Mouse (Mus musculus): Measurements from ENCODE around the gene B4galt7. TPM values are rescaled to one million over a fixed set of nuclear protein-coding genes. Genes with fewer than 3 reads are reported as not detected.

B4galt7 gene
- total and polyA plus RNA-seq, 3 experiments: 15.0 to 19.9 TPM; not detected in 1

DNA sequence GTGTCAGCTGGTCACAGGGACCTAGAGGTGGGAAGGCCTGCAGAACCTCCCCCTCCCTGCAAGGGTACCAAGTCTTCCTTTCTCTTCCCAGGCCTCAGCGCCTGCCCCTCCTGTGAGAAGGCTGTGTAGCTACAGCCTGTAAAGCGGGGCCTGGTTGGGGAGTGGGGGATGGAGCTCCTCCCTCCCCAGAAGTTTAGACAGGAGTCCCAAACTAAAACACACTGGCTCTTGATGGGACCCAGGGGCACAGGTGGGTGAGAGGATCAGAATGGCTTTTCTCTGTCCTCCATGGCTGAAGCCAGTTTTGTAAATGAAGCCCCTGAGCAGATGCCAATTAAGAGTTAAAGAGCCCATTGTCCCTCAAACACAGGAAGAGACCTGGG, 7.9 kb downstream of the B4galt7 start:
- no peak for DNase-seq (ENCODE audit: low read depth, low spot score)
- H3K9ac ChIP-seq (ENCODE audit: control insufficient read depth, low read depth, low read length, poor library complexity, severe bottlenecking): no peak overlapping the region
- no peaks in the 10 kb centered on the region for H3K9me3 ChIP-seq (replicated peaks; ENCODE audit: insufficient read depth, low read length)
- H3K36me3 ChIP-seq (ENCODE audit: control insufficient read depth in 1 of 2, insufficient read depth in 2 of 2, low read length in 2 of 2): no peaks in the 10 kb centered on the region; a peak in 1 of 4 replicates
- H3K4me1 ChIP-seq (ENCODE audit: control insufficient read depth in 1 of 2, insufficient read depth in 2 of 2, low read length in 2 of 2): peaks cover 0 to 4% of the 10 kb centered on the region in 2 experiments; a peak in 2 of 4 replicates
- TF ChIP-seq CTCF (IDR thresholded peaks at IDR 0.05 in 2 of 3, conservative IDR thresholded peaks at IDR 0.05 in 1 of 3; ENCODE audit: control insufficient read depth in 1 of 3, insufficient read depth in 1 of 3, low read depth in 2 of 3, low read length in 3 of 3, poor library complexity in 1 of 3, severe bottlenecking in 1 of 3) (no peak), GABPA (IDR thresholded peaks at IDR 0.05; ENCODE audit: low read depth, low read length) (no peak), TCF12 (IDR thresholded peaks at IDR 0.05; ENCODE audit: low read depth, low read length) (no peak), POLR2A (IDR thresholded peaks at IDR 0.05; ENCODE audit: control insufficient read depth in 1 of 2, insufficient read depth in 1 of 2, low read depth in 1 of 2, low read length in 2 of 2, poor library complexity in 1 of 2) (no peak), KAT2A (conservative IDR thresholded peaks at IDR 0.05; ENCODE audit: low read depth, low read length) (no peak), ZKSCAN1 (IDR thresholded peaks at IDR 0.05; ENCODE audit: low read depth, low read length) (no peak), RCOR1 (IDR thresholded peaks at IDR 0.05; ENCODE audit: low read depth, low read length) (no peak), ETS1 (IDR thresholded peaks at IDR 0.05; ENCODE audit: low read depth, low read length) (no peak), TBP (IDR thresholded peaks at IDR 0.05; ENCODE audit: low read depth, low read length) (no peak), EP300 (IDR thresholded peaks at IDR 0.05; ENCODE audit: low read depth in 1 of 2, low read length in 2 of 2) (no peak), NRF1 (IDR thresholded peaks at IDR 0.05; ENCODE audit: insufficient read depth, low read depth, low read length, poor library complexity, severe bottlenecking) (no peak), CHD1 (IDR thresholded peaks at IDR 0.05; ENCODE audit: low read depth, low read length) (no peak), CHD2 (IDR thresholded peaks at IDR 0.05; ENCODE audit: low read length) (no peak), POLR2AphosphoS2 (IDR thresholded peaks at IDR 0.05; ENCODE audit: low read length) (no peak), POLR2AphosphoS5 (IDR thresholded peaks at IDR 0.05; ENCODE audit: borderline replicate concordance, low read depth, low read length) (no peak)
- no peaks in the 10 kb centered on the region for H3K79me2 ChIP-seq (ENCODE audit: control insufficient read depth, insufficient read depth, low read length, poor library complexity)
- H3K4me3 ChIP-seq (ENCODE audit: control insufficient read depth in 1 of 2, insufficient read depth in 1 of 2, low read depth in 2 of 2, low read length in 2 of 2): no peak overlapping the region
- H3K27me3 ChIP-seq (ENCODE audit: control insufficient read depth in 1 of 2, insufficient read depth in 2 of 2, low read length in 2 of 2): no peaks in the 10 kb centered on the region
- H3K27ac ChIP-seq (ENCODE audit: control insufficient read depth, low read depth, low read length): no peak overlapping the region

DNA sequence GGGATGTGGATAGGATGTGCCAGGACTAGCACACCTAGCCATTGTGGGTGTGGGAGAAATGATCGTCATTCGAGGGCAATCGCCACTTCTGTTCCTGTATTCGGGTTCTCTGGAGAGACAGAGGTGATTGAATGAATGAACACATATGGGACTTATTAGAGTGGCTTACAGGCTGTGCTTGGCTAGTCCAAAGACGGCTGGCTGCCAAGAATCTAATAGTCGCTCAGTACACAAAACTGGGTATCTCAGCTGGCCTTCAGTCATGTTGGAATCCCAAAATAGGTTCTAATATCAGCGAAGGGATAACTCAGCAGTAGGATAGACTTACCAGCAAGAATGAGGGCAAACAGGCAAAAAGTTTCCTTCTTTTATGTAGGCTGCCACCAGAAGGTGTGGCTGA, 12.3 kb downstream of the B4galt7 start:
- no peaks in the 10 kb centered on the region for H3K79me2 ChIP-seq (ENCODE audit: control insufficient read depth, insufficient read depth, low read length, poor library complexity)
- H3K9me3 ChIP-seq (replicated peaks; ENCODE audit: insufficient read depth, low read length): no peaks in the 10 kb centered on the region
- no peaks in the 10 kb centered on the region for H3K27me3 ChIP-seq (ENCODE audit: control insufficient read depth in 1 of 2, insufficient read depth in 2 of 2, low read length in 2 of 2)
- 0 out of 4 replicates have a peak, but pooled peaks cover 0 to 3% of the 10 kb centered on the region in 2 experiments for H3K4me1 ChIP-seq (ENCODE audit: control insufficient read depth in 1 of 2, insufficient read depth in 2 of 2, low read length in 2 of 2)
- H3K27ac ChIP-seq (ENCODE audit: control insufficient read depth, low read depth, low read length): no peak overlapping the region
- no peak overlapping the region for H3K9ac ChIP-seq (ENCODE audit: control insufficient read depth, low read depth, low read length, poor library complexity, severe bottlenecking)
- TF ChIP-seq GATA1 (IDR thresholded peaks at IDR 0.05; ENCODE audit: low read depth, low read length) (no peak), TCF12 (IDR thresholded peaks at IDR 0.05; ENCODE audit: low read depth, low read length) (no peak), KAT2A (conservative IDR thresholded peaks at IDR 0.05; ENCODE audit: low read depth, low read length) (no peak), MAFK (IDR thresholded peaks at IDR 0.05; ENCODE audit: borderline replicate concordance, low read depth, low read length) (no peak), ZKSCAN1 (IDR thresholded peaks at IDR 0.05; ENCODE audit: low read depth, low read length) (no peak), MXI1 (IDR thresholded peaks at IDR 0.05; ENCODE audit: low read depth, low read length) (no peak), RAD21 (IDR thresholded peaks at IDR 0.05; ENCODE audit: low read depth, low read length) (no peak), E2F4 (IDR thresholded peaks at IDR 0.05; ENCODE audit: borderline replicate concordance, low read depth, low read length) (no peak)
- no peak overlapping the region for H3K4me3 ChIP-seq (ENCODE audit: control insufficient read depth in 1 of 2, insufficient read depth in 1 of 2, low read depth in 2 of 2, low read length in 2 of 2)
- no peak for DNase-seq (ENCODE audit: low read depth, low spot score)
- no peaks in the 10 kb centered on the region for H3K36me3 ChIP-seq (ENCODE audit: control insufficient read depth in 1 of 2, insufficient read depth in 2 of 2, low read length in 2 of 2)

All from MEL (cell line).